Mouse (Mus musculus) Muller cell, postnatal 12 days (primary cell): ENCODE measurements at regions not wholly inside any gene's neighbourhood (a gene's known extent, or its start where the extent isn't known, plus 50 kb on each side); places are given as distances from the start of the nearest gene placed in this dataset.

ENCODE experiments used
- DNase-seq: peaks from one replicate; pipeline ENCODE4 v3.0.0-alpha.2; 2015; ENCODE audit errors: inconsistent ontology term

- DNase-seq, result no peak
These were observed 156.7 kb upstream of the Tmtc1 start for GRCm38 (mm10) chr6:148600934-148601333.

GRCm38 (mm10) chr6:148599473-148599872 lies 155.3 kb upstream of the Tmtc1 start:
- no peak for DNase-seq

- no peak for DNase-seq
These were observed 154.7 kb upstream of the Tmtc1 start for GRCm38 (mm10) chr6:148598746-148599337.

DNA sequence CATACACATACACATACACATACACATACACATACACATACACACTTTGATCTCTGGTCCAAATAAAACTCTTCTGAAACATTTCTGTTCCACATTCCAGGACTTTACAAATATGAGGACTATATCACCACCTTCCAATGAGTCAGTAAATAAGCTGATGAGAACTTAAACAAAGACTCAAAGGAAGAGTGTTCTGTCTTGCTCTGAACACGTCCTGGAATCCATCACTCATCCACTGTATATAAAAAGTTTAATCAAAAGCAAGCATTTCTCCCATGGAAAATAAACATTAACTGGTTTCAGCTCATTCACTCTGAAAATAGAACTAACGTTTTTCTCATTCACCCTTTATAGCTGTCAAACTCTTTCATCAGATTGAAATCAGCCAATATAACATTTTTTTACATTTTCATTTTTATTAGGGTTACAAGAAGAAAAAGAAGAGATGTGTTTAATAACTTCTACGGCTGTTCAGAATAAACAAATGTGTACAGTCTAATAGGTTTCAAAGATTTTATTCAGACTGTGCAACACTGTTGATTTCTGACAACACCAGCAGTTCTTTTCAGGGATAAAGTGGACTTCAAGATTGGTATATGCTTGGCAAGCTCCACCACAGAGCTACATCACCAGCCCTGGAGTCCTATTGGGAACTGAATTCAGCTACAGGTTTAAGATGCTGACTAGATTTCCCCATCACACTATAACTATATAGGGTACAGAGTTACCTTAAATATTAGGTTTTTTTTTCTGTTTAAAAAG lies 151.0 kb upstream of the Tmtc1 start:
- DNase-seq, result no peak

DNA sequence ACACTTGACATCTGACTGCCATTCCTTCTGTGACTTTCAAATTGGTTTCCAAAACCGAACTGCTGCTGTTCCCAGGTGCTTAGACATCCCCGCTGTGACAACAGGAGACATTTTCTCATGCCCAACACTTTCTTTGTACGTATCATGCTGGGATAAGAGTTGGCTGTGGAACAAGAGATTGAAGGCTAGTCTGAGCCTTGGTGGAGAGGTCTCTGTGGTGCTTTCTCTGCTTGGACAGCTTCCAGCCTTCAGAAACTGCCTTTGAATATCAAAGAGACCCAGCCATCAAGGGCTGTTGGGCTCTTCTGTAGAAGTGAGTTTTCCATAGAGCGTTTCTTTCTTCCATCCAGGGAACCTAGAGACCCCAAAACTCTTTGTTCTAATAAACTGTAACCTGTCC lies 144.8 kb upstream of the Tmtc1 start:
- DNase-seq, result no peak

- no peak for DNase-seq
These were observed 142.5 kb upstream of the Tmtc1 start for GRCm38 (mm10) chr6:148586439-148587321.

GRCm38 (mm10) chr6:148584126-148584525 lies 139.9 kb upstream of the Tmtc1 start:
- peak; percentile 70 for DNase-seq

- no peak for DNase-seq
These were observed 134.1 kb upstream of the Tmtc1 start for GRCm38 (mm10) chr6:148578281-148578680.

DNA sequence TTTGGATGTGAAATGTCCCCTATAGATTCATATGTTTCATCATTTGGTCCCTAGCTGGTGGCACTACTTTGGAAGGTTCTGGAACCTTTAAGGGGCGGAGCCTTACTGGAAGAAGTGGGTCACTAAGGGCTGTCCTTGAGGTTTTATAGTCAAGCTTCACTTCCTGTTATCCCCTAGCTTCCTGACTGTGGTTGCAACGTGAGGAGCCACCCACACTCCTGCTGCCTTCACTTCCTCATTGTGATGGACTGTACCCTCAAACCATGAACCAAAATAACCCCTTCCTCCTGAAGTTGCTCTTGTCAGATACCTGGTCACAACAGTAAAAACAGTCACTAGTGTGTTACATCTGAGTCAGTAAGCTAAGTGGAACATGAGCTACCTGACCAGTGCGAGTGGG lies 133.5 kb upstream of the Tmtc1 start:
- DNase-seq, result no peak

DNA sequence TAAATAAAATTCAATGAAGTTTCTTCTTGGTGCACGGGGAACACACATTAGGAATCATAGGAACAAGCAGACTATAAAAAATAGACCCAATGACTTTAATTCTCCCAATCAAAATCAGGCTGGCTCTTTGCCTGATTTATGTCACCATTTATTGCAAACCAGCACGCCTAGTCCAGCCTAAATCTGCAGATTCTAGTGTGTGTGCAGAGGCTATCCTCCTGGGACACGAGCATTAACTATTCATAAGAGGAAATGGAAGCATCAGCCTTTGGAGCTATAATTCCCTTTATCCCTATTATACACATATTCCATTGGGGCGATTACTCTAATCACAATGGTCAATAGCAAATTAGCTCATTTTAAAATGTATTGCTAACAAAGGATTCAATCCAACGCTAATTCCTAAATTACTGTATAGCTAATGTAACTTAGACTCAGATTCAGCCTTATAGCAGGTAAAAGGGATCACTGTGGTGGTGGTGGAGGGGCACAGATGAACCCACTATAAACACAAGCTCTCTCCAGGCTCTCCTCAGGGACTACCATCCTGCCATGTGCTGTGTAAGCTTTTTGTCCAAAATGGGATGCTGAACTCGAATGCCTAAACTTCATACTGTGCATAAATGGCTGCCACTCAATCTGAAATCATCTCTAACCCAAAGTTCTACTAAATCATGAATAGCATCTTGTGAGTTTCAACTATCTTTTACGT lies 130.7 kb upstream of the Tmtc1 start:
- DNase-seq, result no peak

DNA sequence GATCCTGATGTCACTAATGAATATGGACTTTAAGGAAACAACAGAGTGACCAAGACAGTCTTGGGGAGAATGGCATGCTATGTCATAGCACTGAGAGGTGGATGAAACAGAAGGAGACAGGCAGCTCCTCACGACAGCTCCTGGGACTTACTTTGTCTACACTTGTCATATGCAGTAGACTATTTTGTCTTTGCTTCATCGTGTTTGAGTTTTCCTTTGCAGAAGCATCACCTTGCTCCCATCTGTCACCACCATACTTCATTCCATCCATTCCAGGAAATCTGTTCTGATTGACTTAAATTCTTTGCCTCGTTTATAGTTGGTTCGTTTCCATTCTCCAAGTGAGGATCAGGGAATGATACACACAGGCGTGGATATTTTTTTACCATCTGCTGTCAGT lies 128.0 kb upstream of the Tmtc1 start:
- DNase-seq, result no peak

DNA sequence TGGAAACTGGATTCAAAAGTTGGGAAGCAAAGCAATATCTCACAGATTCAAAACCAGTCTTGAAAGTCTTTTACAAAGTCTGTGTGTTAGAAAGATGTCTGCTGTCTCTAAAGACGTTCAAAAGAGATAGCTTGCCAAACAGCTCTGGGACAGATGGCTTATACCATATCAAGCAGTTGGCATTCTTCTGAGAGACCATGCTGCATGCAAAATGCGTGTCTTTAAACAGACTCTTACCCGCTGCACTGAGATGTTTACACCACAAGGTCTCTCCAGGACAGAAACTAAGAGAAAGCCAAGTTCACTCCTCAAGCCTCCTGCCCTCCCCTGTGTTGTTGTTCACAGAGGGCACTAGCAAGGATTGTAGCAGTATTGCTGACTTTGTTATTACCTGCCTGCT lies 127.5 kb upstream of the Tmtc1 start:
- no peak for DNase-seq

GRCm38 (mm10) chr6:148564146-148564545 lies 120.0 kb upstream of the Tmtc1 start:
- no peak for DNase-seq

DNA sequence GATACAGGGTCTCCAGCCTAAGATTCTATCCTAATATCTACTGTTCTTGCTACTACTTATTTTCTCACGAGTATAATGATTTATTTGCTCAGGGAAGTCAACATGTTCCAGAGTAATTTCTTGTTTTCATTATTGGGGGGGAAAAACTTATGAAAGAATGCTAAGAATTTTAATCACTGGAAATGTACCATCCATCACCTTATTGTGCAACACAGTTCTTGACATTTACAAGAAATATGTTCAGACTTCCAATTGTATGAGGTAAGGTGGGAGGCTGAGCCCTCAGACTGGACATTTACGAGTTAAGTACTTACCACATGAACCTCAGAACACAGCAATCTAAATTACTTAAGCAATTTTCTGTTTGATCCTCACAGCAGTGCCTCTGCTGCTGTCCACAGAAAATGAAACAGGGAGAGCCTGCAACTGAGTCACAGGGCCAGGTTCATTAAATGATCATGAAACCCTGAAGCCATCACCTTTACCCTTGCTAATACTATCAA lies 118.1 kb upstream of the Tmtc1 start:
- DNase-seq, result peak; percentile 73

DNA sequence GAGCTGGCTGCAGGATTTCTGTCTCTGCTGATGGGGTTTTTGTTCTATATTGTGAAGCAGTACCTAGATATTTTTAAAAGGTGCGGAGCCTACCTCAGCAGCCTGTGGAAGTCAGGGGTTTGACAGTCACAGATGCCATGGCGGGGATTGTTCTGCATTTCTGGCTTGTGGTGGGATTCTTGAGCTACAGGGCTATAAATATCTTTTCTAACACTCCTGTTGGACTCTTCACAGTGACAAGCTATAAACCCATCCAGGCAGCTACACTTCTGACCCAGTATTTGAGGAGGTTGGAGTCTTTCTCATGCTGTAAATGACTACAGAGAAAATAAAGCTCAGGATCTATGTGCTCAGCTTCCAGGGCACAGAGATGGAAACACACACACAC lies 112.3 kb upstream of the Tmtc1 start:
- DNase-seq, result no peak

GRCm38 (mm10) chr6:148555651-148556483 lies 111.7 kb upstream of the Tmtc1 start:
- DNase-seq, result no peak

- no peak for DNase-seq
These were observed 110.3 kb upstream of the Tmtc1 start for GRCm38 (mm10) chr6:148554463-148554862.

GRCm38 (mm10) chr6:148553616-148554015 lies 109.4 kb upstream of the Tmtc1 start:
- no peak for DNase-seq

DNA sequence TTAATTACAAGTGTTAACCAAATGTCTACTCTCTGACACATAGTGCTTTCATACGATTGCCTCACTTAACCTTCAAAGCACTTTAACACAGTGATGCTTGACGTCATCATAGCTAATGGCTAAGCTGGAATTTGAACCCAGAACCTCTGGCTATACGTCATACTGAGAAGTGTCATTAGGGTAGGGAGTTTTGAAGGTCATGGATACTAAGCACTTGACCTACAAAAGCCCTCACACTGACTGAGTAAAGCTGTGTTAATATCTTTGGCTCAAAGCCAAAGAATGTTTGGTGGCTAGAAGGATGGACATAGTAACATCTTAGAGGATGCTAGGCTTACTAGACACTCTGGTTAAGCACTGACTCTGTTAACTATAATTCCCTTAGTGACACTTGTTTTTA lies 106.9 kb upstream of the Tmtc1 start:
- DNase-seq, result no peak

DNA sequence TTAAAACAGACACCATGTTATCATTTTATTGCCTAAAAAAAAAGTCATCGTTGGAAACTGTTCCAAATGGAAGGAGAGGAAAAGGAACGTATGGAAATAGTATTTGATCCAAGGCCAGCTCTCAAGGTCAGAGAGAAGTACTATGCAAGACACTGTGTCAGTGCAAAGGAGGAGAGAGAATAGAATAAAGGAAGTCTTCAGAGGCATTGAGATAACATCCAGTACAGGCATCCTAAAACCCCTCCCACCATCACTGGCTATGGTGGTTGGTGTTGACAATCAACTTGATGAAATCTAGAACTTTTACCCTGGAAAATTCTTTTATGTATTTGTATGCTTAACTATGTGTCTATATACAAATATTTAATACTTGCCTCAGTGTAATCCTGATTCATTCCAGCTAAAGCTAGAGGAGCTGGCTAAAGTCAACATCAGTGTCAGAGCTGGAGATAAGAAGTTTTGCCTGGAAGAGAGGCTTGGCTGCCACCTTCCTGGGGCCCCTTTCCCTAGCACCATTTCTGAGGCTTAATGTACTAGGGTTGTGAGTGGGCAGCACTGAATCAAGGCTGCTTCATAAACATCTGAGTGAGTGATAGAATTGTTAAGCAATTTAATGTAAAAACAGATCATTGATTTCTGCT lies 104.1 kb upstream of the Tmtc1 start:
- DNase-seq, result no peak
